Mouse (Mus musculus) stomach, postnatal 0 days (tissue): ENCODE measurements at regions not wholly inside any gene's neighbourhood (a gene's known extent, or its start where the extent isn't known, plus 50 kb on each side); places are given as distances from the start of the nearest gene placed in this dataset.

Experiments used
- CTCF ChIP-seq: IDR thresholded peaks from 2 replicates; pipeline ENCODE4 v1.5.1; 2016; ENCODE audit warnings: antibody characterized with exemption, low read depth, mild to moderate bottlenecking, moderate library complexity
- EP300 ChIP-seq: optimal IDR thresholded peaks from 2 replicates; pipeline ENCODE3; 2016; ENCODE audit warnings: antibody characterized with exemption

GRCm38 (mm10) chr11:89856184-89856769 is 78.8 kb upstream of the Ankfn1 start:
- TF ChIP-seq CTCF = no peak
- no peak for TF ChIP-seq EP300
